Mouse (Mus musculus) hindbrain, postnatal 0 days (tissue): ENCODE measurements around the gene Trmt1. TPM values are rescaled to one million over a fixed set of nuclear protein-coding genes. Genes with fewer than 3 reads are reported as not detected.

Experiments
- ATAC-seq: fragments of 200-750 bp; cut with Nextera tagmentation; 2 replicates; pipeline ENCODE4 v1.8.0; 2017; ENCODE audit warnings: mild to moderate bottlenecking, moderate TSS enrichment, moderate library complexity
- DNase-seq: peaks from one replicate; pipeline ENCODE4 v3.0.0-alpha.2; 2015; ENCODE audit warnings: low spot score
- H3K27ac ChIP-seq: fragments of 300-500 bp; sonication (generic); 2 replicates; pipeline ENCODE4 v1.5.1; 2014; ENCODE audit warnings: mild to moderate bottlenecking
- H3K27me3 ChIP-seq: fragments of 300-500 bp; sonication (generic); 2 replicates; pipeline ENCODE4 v1.6.1; 2014; ENCODE audit warnings: low read length, mixed read lengths; ENCODE audit not compliant: insufficient read depth
- H3K36me3 ChIP-seq: fragments of 300-500 bp; sonication (generic); 2 replicates; pipeline ENCODE4 v1.6.1; 2014; ENCODE audit warnings: low read length, mixed read lengths; ENCODE audit not compliant: insufficient read depth
- H3K4me1 ChIP-seq: fragments of 300-500 bp; sonication (generic); 2 replicates; pipeline ENCODE4 v1.6.1; 2014; ENCODE audit warnings: antibody characterized with exemption, low read length, mixed read lengths; ENCODE audit not compliant: insufficient read depth
- H3K4me2 ChIP-seq: fragments of 300-500 bp; sonication (generic); 2 replicates; pipeline ENCODE4 v1.6.1; 2014; ENCODE audit warnings: low read depth, mild to moderate bottlenecking, low read length, moderate library complexity, mixed read lengths
- H3K4me3 ChIP-seq: fragments of 300-500 bp; sonication (generic); 2 replicates; pipeline ENCODE4 v1.5.1; 2014; ENCODE audit warnings: low read length
- H3K9ac ChIP-seq: fragments of 300-500 bp; sonication (generic); replicated peaks from 2 replicates; pipeline ENCODE4 v1.6.1; 2014; ENCODE audit warnings: mild to moderate bottlenecking, low read length, moderate library complexity, mixed read lengths
- H3K9me3 ChIP-seq: fragments of 300-500 bp; sonication (generic); 2 replicates; pipeline ENCODE4 v1.6.1; 2016; ENCODE audit warnings: low read length, mixed read lengths
- CTCF ChIP-seq: IDR thresholded peaks from 2 replicates; pipeline ENCODE4 v1.5.1; 2016; ENCODE audit warnings: antibody characterized with exemption, control low read depth, low read depth
- WGBS: fragments of 180-500 bp; shearing (Covaris S2); extraction: QIAGEN DNeasy Blood & Tissue Kit; methylation state at CpG from one replicate; pipeline ENCODE4 v1.1.7; 2014; 5-methylcytosine and 5-hydroxymethylcytosine counted together
- polyA plus RNA-seq: library from polyadenylated mRNA; unstranded; fragments of >200 nt; fragmentation: Nextera tagmentation; extraction: Ambion mirVana; gene quantifications from 2 replicates; pipeline ENCODE4 v1.2.1, GENCODE M21; 2015
- total RNA-seq: library from RNA; depleted of rRNA; stranded (reverse); fragments of >200 nt; gene quantifications from 2 replicates; pipeline ENCODE4 v1.2.3, GENCODE M21; 2014

Gene Trmt1
- total and polyA plus RNA-seq, 2 experiments from 2014 or later: 71.2 to 93.3 TPM

DNA sequence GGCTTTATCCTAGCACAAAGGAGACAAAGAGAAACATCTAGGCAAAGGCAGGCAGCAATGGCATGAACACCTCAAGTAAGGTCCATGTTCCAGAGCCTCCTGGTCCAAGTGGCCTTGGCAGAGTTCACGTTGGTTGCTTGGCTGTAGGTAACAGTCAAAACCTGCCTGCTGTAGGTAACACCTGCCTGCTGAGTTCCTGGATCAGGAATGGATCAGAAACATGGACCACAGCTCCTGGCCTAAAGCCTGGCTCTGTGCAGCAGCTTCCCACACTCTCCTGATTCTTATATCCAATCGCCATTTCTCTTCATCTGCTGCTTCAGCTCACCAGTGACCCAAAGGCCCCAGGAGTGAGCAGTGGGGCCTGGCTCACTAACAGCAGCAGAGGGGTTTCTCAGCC, 48.6 kb downstream of the Trmt1 start:
- Histone ChIP-seq H3K4me3 (no peak overlapping the region), H3K9me3 (no peaks in the 10 kb centered on the region), H3K36me3 (no peaks in the 10 kb centered on the region), H3K27ac (no peak overlapping the region), H3K9ac (no peak overlapping the region), H3K4me2 (no peak overlapping the region), H3K27me3 (no peaks in the 10 kb centered on the region), H3K4me1 (peaks cover 62% of the 10 kb centered on the region)
- no peak for ATAC-seq
- DNase-seq: no peak
- 77% methylated on average over 2 of the region's 2 CpGs for WGBS
- no peak for TF ChIP-seq CTCF

DNA sequence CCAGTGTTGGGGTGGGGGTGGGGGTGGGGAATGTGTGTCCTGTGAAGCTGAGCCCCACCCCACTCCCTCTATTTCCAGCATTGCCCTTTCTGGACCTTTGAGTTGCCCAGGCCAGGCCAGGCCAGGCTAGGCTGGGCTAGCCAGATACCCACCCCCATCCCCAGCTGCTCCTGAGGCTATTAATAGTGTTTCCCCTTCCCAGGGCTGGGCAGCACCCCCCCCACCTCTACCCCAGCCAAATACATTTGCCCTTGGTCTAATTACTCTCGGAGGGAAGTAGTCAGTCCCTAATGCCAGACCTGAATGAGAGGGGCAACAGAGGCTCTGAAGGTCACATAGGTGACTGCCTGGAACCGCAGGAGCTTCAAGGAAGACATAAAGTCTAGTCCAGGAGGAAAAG, 49.5 kb downstream of the Trmt1 start:
- Histone ChIP-seq H3K27ac (no peak overlapping the region), H3K9ac (0 out of 2 replicates have a peak overlapping the region, but pooled peaks have one; percentile 13), H3K36me3 (no peaks in the 10 kb centered on the region), H3K4me3 (no peak overlapping the region), H3K9me3 (no peaks in the 10 kb centered on the region), H3K4me2 (no peak overlapping the region), H3K27me3 (no peaks in the 10 kb centered on the region), H3K4me1 (peaks cover 58% of the 10 kb centered on the region)
- no peak for ATAC-seq
- no peak for DNase-seq
- whole genome bisulfite sequencing: 42% methylated on average over 2 of the region's 2 CpGs
- no peak for TF ChIP-seq CTCF

DNA sequence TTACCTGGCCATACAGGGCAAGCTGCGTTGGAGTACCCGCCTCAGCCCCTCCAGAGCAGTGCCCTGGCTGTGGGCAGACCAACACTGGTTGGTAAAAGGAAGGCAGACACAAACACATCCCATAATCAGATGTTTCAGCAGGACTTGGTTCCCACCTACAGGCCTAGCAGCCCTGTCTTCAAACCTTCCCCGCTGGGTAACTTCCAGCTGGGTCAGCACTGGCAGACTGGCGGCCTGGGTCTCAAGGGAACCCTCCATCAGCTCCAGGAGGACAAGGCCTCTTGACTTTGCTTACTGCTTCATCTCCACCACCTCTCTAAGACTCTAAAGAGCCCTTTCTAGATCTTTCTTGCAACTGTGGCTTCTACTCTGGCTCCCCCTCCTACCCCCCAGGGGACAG, 50.4 kb downstream of the Trmt1 start:
- DNase-seq (no peak), ATAC-seq (no peak)
- Histone ChIP-seq H3K4me2 (no peak overlapping the region), H3K27ac (no peak overlapping the region), H3K9me3 (no peaks in the 10 kb centered on the region), H3K27me3 (no peaks in the 10 kb centered on the region), H3K4me3 (no peak overlapping the region), H3K4me1 (peaks cover 53% of the 10 kb centered on the region), H3K36me3 (no peaks in the 10 kb centered on the region), H3K9ac (no peak overlapping the region)
- WGBS: 81% methylated on average over 4 of the region's 4 CpGs
- no peak for TF ChIP-seq CTCF

DNA sequence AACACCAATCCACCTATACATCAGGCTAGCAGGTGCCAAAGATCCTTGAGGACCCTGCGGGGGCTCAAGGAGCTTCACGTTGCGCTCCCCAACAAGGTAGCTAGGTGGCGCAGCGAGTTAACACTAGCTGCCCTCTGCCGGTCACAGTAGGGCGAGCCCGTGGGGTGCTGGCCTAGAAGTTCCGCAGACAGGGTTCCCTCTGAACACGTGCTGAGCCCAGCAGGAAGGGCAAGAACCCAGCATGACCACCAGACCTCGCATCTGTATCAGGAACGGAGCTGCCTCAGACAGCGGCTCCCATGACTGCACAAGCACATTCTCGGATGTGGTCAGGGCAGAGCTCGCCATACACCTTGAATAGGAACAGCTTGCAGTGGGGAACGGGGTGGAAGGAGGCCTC, 51.5 kb downstream of the Trmt1 start:
- DNase-seq (peak; percentile 90), ATAC-seq (peak; percentile 69)
- Histone ChIP-seq H3K4me3 (peak overlapping the region; percentile 18), H3K4me1 (peaks cover 47% of the 10 kb centered on the region), H3K9ac (no peak overlapping the region), H3K4me2 (peak overlapping the region; percentile 28; the same call in 1 of the 2 replicates), H3K36me3 (no peaks in the 10 kb centered on the region), H3K9me3 (no peaks in the 10 kb centered on the region), H3K27me3 (no peaks in the 10 kb centered on the region), H3K27ac (0 out of 2 replicates have a peak overlapping the region, but pooled peaks have one; percentile 15)
- peak; percentile 99 for TF ChIP-seq CTCF
- 2% methylated on average over 16 of the region's 16 CpGs for WGBS

DNA sequence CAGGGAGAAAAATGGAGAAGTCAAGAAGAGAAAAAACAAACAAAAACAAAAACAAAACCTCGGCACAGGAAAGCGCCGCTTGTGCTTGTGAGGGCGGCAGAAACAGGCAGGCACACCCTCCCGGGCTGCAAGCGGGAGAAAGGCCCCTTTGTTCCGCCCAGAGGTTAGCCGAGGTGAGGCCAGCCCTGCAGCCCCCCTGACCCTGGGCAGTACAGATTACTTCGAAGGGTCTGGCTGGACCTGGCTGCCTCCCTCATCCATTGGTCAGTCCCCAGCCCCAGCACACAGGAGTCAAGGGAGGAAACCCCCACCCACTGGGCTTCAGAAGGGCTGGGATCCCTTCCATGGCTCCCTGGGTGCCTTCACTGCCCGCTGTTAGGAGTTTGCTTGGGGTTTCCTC, 52.2 kb downstream of the Trmt1 start:
- peak overlapping the region; percentile 57; the same call in 1 of the 2 replicates for H3K27ac ChIP-seq

DNA sequence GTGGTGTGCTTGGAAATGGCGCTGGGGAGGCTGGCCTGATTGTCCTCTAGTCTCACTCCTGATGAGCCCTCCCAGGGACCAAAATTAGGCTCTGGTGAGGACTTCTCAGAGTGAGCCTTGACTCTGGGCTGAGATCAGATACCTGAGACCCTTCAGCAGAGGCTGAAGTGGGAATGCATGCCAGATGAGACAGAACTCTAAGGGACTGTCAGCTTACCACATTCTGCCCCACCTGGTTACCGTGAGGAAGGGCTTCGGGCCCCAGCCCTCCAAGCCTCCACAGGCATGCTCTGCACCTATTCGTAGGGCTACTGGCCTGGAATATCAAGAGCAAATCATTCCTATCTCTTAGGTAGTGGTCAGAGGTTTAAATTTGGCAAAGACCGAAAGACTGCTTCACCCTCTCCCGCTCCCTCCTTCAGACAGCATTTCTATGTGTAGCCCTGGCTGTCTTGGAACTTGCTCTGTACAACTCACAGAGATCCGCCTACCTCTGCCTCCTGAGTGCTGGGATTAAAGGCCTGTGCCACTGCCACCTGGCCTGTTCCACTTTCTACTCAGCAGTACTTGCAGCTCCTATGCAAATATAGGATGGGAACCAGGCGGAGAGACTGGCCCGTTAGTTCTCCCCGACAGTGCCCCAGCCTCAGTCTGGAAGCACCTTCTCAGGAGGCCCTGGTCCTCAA, 52.8 kb downstream of the Trmt1 start:
- Histone ChIP-seq H3K36me3 (no peaks in the 10 kb centered on the region), H3K4me3 (no peak overlapping the region), H3K9ac (no peak overlapping the region), H3K4me1 (peaks cover 40% of the 10 kb centered on the region), H3K9me3 (no peaks in the 10 kb centered on the region), H3K27me3 (no peaks in the 10 kb centered on the region), H3K4me2 (no peak overlapping the region), H3K27ac (peak overlapping the region; percentile 57; the same call in 1 of the 2 replicates)
- TF ChIP-seq CTCF: no peak
- no peak for ATAC-seq
- 48% methylated on average over 10 of the region's 10 CpGs for WGBS
- DNase-seq: no peak

More for the DNA sequence above, 52.2 kb downstream of the Trmt1 start:
- 23% methylated on average over 10 of the region's 10 CpGs for WGBS
- no peak for TF ChIP-seq CTCF
- Histone ChIP-seq H3K27me3 (no peaks in the 10 kb centered on the region), H3K4me1 (peaks cover 41% of the 10 kb centered on the region), H3K9me3 (no peaks in the 10 kb centered on the region), H3K9ac (no peak overlapping the region), H3K4me2 (peak overlapping the region; percentile 28; the same call in 1 of the 2 replicates), H3K36me3 (no peaks in the 10 kb centered on the region), H3K4me3 (no peak overlapping the region)
- no peak for DNase-seq
- ATAC-seq: no peak

DNA sequence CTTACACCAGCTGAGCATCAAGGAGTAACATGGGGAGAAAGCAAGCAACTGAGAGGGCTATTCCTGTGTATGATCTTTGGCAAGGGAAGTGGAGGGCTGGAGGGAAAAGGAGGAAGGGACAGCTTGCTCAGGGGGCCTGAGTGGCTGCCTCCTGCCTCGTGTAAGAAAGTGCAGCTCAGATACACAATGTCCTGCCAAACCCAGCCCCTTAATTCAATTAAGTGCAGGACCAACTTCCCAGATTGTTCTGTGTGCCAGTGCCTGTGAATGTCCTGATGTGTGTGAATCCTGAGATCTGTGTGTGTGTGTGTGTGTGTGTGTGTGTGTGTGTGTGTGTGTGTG, 53.3 kb downstream of the Trmt1 start:
- DNase-seq (peak; percentile 42), ATAC-seq (no peak)
- Histone ChIP-seq H3K4me3 (no peak overlapping the region), H3K27me3 (no peaks in the 10 kb centered on the region), H3K9ac (no peak overlapping the region), H3K27ac (peak overlapping the region; percentile 57; the same call in 1 of the 2 replicates), H3K36me3 (no peaks in the 10 kb centered on the region), H3K4me1 (peaks cover 42% of the 10 kb centered on the region), H3K9me3 (no peaks in the 10 kb centered on the region), H3K4me2 (no peak overlapping the region)
- WGBS: 12% methylated on average over 1 of the region's 1 CpGs
- TF ChIP-seq CTCF: no peak
